Mouse (Mus musculus) left cerebral cortex, adult 18-20 months (tissue): ENCODE results near the gene Hrc. TPM values are rescaled to one million over a fixed set of nuclear protein-coding genes. Genes with fewer than 3 reads are reported as not detected.
A peak's percentile ranks its signal among the peaks of the same experiment; 100 is the strongest.

Experiments used
- DNase-seq, 2 experiments: peaks; one replicate each; pipeline ENCODE4 v3.0.0; 2021 to 2022; ENCODE audit warnings: low spot score in 2 of 2, mixed read lengths in 1 of 2
- total RNA-seq, 2 experiments: library from RNA; stranded (reverse); gene quantifications; 2 replicates each; pipeline ENCODE4 v1.2.3; 2021

The Hrc gene
- total RNA-seq, 2 experiments from 2014 or later: 0.19 to 0.30 TPM

DNA sequence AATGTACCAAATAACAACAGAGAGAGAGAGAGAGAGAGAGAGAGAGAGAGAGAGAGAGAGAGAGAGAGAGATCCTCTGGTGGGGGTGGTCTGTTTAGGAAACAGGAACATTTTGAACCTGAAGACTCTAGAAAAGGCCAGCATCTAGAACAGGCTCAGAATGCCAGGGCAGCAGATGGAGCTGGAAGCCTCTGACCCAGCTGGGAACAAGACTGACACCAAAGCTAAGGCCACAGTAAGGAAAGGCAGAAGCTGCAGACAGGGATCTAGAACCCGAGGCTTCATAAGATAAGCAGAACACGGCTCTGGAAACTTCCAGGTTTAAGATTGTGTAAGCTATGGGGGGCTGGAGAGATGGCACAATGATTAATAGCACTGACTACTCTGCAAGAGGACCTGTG, 28.9 kb downstream of the Hrc start:
- no peak for DNase-seq

DNA sequence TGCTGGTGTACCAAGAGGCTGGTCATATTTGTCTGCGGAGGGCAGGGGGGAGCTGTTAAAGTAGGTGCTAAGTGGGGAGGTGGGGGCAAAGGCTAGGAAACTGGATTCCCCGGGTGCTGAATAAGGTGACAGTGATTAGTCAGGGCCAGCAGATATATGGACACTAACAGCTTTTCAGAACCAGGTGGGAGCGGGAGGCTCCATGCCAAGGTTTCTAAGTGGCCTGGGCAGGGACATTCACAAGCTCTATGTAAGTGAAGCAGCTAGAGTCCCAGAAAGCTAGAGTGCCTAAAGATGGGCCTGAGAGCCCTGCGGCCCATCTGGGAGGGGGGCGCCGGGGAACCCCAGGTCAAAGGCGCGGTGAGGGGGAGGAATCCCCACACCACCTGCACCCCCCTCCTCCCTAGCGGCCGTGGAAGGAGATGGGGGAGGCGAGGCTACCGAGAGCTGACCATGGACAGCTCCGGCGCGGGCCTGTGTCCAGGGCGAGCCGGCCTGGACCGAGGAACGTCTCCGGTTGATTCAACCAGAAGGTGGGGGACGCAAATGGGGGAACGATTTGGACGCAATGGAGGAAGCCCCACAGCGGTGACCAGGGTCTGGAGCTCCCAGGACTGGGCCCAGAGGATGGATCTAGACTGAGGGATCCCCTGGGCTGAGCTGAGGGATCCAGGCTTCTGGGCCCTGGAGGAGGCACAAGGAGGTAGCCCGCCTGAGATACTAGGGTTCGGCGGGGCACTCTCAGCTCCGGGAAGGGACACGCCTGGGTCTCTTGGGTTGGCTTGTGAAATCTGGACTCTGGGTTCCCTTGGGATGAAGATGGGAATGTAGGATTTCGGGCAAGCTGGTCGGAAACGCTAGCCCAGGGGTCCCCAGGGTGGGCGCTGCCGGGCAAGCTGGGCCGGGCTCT, 30.9 kb downstream of the Hrc start:
- no peak for DNase-seq

DNA sequence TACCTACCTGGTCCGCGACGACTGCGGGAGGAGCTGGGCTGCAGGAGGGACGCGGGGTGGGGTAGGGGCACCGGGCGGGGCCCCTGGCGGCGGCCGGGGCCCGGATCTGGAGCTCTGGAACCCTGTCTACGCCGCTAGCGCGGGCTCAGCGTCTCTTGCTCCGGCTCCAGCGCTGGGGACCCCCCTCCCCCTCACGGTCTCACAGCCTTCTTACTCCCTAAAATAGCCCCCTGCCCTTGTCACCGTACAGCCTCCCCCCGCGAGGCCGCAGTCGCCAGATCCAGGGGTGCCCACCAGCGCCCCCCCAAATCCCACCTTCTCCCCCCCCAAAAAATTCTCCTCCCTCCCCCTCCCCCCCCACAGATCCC, 31.5 kb downstream of the Hrc start, which contains the start of gene Ppfia3:
Ppfia3 (minus strand) TSS at position 368 of the 368 bp plus-strand sequence.
- DNase-seq: peak in 1 of 2 experiments; percentile 36

DNA sequence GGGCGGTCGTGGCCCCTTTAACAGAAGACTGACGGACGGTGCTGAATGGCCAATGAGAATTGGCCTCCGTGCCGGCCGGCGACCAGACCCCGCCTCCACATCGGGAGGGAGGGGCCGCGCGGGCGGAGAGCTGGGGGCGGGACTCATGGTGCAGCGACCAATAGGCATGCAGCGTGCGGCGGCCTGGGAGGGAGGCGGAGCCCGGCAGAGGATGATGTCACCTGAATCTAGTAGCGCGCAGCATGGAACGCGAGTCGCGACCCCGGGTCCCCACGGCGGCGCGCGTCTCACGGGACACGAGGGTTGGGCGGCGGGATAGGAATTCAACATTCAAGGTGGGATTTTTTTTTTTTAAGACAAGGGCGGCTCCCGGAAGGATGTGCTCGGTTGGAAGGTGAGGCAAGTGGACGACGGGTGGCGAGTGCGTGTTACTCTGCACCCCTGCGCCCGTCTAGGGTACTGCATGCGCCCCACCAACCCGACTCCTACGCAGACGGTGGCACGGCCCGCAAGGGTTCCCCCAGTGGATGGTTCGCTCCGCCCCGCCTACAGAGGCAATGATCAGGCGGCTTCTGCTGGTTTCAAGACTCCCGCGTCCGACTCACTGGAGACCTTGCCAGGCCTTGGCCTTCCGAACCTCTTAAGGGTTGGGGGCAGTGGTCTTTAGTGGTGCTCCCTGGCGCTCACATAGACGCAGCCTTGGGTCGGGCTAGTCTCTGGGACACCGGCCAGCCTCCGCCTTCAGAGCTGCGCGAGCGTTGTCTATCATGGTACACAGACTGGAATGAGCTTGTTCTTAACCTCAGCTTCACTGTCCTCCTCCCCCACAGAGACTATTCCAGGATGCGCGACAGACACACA, 32.2 kb downstream of the Hrc start:
- DNase-seq: peak; percentile 98

DNA sequence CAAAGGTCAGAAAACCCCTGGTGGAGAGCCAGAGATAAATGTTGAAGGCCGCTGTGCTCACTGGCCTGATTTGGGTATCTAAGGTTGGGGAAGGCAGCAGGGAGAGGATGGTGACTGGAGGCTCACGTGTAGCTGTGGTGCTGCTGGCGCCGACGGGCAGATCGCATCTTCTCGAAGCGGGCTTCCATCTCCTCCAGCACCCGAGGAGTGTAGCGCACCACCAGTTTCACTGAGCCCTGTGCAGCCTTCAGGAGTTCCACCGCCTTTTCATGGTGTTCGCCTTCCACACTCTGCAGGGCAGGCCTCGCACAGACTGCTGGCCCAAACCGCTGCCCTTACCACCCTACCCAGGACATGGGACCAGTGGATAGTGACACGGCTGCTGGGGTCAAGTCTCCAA, 33.1 kb downstream of the Hrc start:
- DNase-seq: no peak

DNA sequence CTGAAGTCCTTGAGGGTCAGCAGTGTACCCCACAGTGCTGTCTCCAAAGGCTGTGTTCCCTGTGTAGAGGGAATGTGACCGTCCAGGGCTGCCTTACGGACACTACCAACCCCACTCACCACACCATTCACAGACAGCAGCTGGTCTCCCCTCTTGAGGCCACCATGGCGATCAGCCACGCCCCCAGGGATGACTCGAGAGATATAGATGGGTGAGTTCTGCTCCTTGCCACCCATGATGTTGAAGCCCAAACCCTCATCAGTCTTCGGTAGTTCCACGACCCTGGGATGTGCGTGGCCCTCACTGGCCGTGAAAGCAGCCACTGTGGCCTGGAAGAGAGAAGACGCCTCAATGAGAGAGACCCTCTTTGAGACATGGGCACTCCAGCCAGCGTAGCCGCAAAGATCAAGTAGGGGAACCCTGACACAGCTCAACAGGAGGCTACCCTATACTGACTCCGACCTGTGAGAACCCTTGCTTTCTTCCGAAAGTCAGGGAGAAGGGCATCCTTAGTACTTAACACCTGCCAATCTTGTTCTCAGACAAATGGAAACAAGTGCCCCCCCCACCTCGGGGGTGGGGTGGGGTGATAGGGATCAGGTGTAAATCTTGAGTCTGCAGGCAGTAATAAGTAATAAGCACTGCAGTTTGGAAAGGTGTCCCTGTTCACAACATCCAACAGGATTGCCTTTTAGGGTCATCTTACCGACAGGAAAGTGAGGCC, 34.1 kb downstream of the Hrc start:
- DNase-seq: no peak

DNA sequence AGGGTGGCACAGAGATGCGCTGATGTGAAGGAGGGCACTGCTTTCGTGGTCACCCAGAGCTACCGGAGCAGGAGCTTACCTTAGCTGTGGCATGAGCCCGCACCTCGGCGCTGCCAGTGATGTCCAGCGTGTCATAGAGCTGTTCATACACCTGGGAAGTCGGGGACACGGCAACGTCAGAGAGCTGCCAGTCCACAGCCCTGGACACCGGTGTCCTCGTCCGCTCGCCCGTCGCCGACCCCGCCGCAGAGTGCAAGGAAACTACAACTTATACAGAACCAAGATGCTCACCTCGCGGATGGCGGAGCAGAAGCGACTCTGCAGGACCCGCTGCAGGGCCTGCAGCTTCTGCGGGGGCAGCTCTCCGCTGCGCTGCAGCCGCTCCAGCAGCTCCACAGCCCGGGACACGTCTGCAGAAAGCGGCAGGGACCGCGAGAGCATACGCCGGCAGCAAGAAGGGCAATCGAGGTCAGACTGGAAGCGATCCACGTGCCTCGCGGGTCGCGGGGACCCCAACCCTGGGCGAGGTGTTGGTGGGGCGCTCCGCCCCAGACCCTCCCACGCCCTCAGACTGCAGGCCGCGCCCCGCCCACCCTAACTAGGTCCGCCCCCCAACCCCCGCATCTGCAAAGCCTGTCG, 34.9 kb downstream of the Hrc start:
- no peak for DNase-seq

DNA sequence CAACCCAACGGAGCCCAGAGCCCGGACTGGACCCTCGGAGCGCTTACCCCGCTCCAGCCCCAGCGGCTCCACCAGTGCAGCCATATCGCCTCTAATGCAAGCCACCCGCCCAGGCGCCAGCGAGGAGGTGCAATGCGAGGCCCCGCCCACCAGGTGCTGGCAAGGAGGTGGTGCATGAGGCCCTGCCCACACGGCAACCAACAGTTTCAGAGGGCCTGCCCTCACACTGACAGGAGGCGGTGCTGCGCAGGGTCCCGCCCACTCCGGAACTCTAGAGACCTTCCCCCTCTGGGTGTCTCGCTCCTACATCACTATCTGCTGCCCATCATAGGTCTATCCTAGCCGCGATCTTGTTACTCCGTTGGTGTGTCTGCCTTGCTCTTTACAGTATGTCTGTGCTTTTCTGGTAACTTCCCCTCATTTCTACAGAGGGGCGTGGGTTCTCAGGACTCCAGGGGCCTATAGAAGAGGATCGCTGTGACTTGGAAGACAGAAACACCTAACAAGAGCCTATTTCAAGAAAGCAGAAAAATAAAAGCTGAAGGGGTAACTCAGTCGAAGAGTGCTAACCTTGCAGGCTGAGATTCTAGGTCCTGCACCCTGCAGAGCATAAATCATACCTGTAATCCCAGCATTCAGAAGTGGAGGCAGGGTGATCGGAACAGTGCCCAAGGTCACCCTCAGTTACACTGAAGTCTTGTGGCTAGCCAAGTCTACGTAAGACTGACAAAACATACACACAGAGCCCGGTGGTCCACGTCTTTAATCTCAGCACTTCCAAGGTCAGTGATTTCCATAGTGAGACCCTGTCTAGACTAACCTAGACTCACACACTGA, 35.6 kb downstream of the Hrc start, which contains the start of gene Lin7b:
Lin7b (minus strand) TSS at position 109 of the 837 bp plus-strand sequence.
- DNase-seq: peak; percentile 91 to 94

DNA sequence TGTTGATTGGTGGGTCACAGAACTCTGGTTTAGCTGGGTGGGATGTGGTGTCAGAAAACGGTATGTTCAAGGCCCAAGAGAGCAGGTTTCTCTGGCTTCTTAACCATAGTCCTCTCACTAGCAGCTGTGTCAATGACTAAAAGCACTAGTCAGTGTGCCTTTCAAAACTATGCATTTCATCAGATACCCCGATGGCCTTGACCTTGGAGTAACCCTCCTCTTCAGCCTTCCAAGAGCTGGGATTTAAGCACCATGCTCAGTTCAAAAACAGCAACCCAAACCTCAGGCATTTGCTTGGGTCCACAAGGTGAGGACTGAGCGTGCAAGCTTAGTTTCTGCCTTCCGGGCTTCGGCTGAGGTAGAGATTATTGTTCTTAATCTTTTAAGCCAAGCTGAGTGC, 37.3 kb downstream of the Hrc start:
- DNase-seq: no peak

DNA sequence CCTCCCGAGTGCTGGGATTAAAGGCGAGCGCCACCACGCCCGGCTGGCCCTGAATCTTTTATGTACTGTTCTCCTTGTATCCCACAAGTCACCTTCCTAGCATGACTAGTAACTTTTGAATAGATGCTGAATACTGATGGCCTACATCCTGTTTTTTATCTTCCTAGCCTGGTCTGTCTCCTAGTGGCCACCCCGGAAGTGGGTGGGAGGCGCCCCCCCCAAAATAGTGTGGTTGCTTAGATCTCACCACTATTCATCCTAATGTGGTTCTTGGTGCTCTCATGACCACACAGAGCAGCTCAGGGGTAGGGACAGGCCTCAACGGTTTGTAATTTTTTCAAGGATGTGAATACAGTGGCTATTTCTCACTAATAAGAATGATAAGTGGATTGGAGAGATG, 39.5 kb downstream of the Hrc start:
- no peak for DNase-seq

DNA sequence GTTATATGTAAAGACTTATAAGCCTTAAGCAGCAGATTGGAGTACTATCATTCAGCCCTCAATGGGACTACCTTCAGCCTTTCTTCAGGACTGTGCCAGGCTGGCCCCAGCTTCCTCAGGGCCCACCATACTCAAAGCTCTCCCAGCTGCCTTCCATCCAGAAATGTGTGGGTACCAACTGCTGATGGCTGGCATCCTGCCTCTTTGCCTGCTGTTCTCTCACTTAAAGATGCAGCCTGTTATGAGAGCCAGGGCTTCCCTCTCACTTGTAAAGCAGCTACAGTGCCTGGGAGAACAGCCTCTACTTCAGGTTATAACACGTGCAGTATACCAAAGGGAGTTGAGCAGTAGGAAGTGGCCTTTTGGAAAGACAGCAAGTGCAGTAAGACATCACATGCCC, 41.0 kb downstream of the Hrc start:
- no peak for DNase-seq

DNA sequence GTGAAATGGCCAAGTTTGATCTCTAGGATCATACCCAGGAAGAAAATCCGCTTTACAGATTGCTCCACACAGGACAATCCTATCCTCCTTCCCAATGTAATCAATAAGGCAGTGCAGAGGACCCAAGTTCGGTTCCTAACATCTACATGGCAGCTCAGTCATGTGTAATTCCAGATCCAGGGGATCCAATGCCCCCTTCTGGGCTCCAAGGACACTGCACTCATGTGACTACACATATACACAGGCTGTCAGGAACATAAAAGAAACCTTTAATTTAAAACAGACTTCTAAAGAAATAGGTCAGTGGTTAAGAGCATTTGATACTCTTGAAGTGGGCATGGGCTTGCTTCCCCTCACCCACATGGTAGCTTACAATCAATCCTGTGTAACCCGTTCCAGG, 51.0 kb downstream of the Hrc start:
- no peak for DNase-seq

Other genes with a start within 250 kb of the Hrc start
- gene Rcn3, start 243.1 kb upstream of the Hrc start, total RNA-seq: 1 to 10 TPM; 5.9 to 6.0 TPM
- gene Fcgrt, start 231.4 kb upstream of the Hrc start, total RNA-seq: 10 to 100 TPM; 19.6 to 20.1 TPM
- gene Rps11, start 210.9 kb upstream of the Hrc start, total RNA-seq: 100 to 1,000 TPM; 474 to 479 TPM
- gene Rpl13a, start 206.5 kb upstream of the Hrc start, total RNA-seq: 100 to 1,000 TPM; 712 to 811 TPM
- not detected for gene Gm45713, start 199.1 kb upstream of the Hrc start, total RNA-seq
- gene Flt3l, start 198.9 kb upstream of the Hrc start, total RNA-seq: 1 to 10 TPM; 8.4 to 9.7 TPM
- 10 to 100 TPM; 46.7 to 51.7 TPM for gene Pih1d1, start 181.0 kb upstream of the Hrc start, total RNA-seq
- 10 to 100 TPM; 12.7 to 15.1 TPM for gene Aldh16a1, start 180.7 kb upstream of the Hrc start, total RNA-seq
- 1,000 to 10,000 TPM; 1,307 TPM for gene Slc17a7, start 171.3 kb upstream of the Hrc start, total RNA-seq
- under 1 TPM; 0.26 to 0.40 TPM for gene Gfy, start 155.7 kb upstream of the Hrc start, total RNA-seq
- not detected for gene Pth2, start 154.3 kb upstream of the Hrc start, total RNA-seq
- gene Ccdc155, start 130.4 kb upstream of the Hrc start, total RNA-seq: 1 to 10 TPM; 4.9 to 9.7 TPM
- gene Dkkl1, start 123.1 kb upstream of the Hrc start, total RNA-seq: 10 to 100 TPM; 33.6 to 38.3 TPM
- gene Tead2, start 119.5 kb upstream of the Hrc start, total RNA-seq: 1 to 10 TPM; 2.1 to 4.3 TPM
- 1 to 10 TPM; 4.8 to 5.3 TPM for gene Cd37, start 96.2 kb upstream of the Hrc start, total RNA-seq
- gene Slc6a16, start 94.2 kb upstream of the Hrc start, total RNA-seq: 1 to 10 TPM; 1.7 to 1.9 TPM
- gene Slc6a21, start 57.8 kb upstream of the Hrc start, total RNA-seq: not detected
- gene Trpm4, start 1.5 kb upstream of the Hrc start, total RNA-seq: 10 to 100 TPM; 19.0 to 26.5 TPM
- gene Ppfia3, start 31.7 kb downstream of the Hrc start, total RNA-seq: 100 to 1,000 TPM; 154 to 170 TPM
- gene Lin7b, start 35.3 kb downstream of the Hrc start, total RNA-seq: 100 to 1,000 TPM; 133 to 165 TPM
- gene Snrnp70, start 60.5 kb downstream of the Hrc start, total RNA-seq: 100 to 1,000 TPM; 372 to 395 TPM
- not detected for gene Kcna7, start 70.4 kb downstream of the Hrc start, total RNA-seq
- gene Ntf5, start 78.4 kb downstream of the Hrc start, total RNA-seq: under 1 TPM in 1 of 2 experiments, not detected in 1; 0.19 TPM
- gene Lhb, start 85.5 kb downstream of the Hrc start, total RNA-seq: not detected
- 10 to 100 TPM; 15.1 to 18.1 TPM for gene Gys1, start 99.6 kb downstream of the Hrc start, total RNA-seq
- 10 to 100 TPM; 32.4 to 34.5 TPM for gene Ruvbl2, start 102.8 kb downstream of the Hrc start, total RNA-seq
- 100 to 1,000 TPM; 218 to 238 TPM for gene Ftl1, start 124.6 kb downstream of the Hrc start, total RNA-seq
- gene Bax, start 131.6 kb downstream of the Hrc start, total RNA-seq: 10 to 100 TPM; 55.2 to 59.3 TPM
- under 1 TPM in 1 of 2 experiments, not detected in 1; 0.21 TPM for gene Tulp2, start 146.6 kb downstream of the Hrc start, total RNA-seq
- 1 to 10 TPM; 2.5 to 3.8 TPM for gene Gm45808, start 151.5 kb downstream of the Hrc start, total RNA-seq
- 1 to 10 TPM; 3.9 to 4.7 TPM for gene Dhdh, start 153.5 kb downstream of the Hrc start, total RNA-seq
- 100 to 1,000 TPM; 111 to 112 TPM for gene Nucb1, start 175.1 kb downstream of the Hrc start, total RNA-seq
- gene Ppp1r15a, start 191.0 kb downstream of the Hrc start, total RNA-seq: 10 to 100 TPM; 23.1 to 25.9 TPM
- 1 to 10 TPM; 6.1 to 8.2 TPM for gene Plekha4, start 191.0 kb downstream of the Hrc start, total RNA-seq
- gene Hsd17b14, start 219.6 kb downstream of the Hrc start, total RNA-seq: under 1 TPM; 0.37 to 0.56 TPM
- gene Bcat2, start 234.9 kb downstream of the Hrc start, total RNA-seq: 10 to 100 TPM; 25.3 to 26.9 TPM